Mouse (Mus musculus): ENCODE measurements around the gene Kcnj15. TPM values are rescaled to one million over a fixed set of nuclear protein-coding genes. Genes with fewer than 3 reads are reported as not detected.
A peak's percentile ranks its signal among the peaks of the same experiment; 100 is the strongest.

Gene Kcnj15
- polyA plus RNA-seq, 1 experiment, result 12.5 TPM

GRCm38 (mm10) chr16:95216824-95217223 lies 40.5 kb upstream of the Kcnj15 start:
- no peak for DNase-seq
- WGBS, result 92% methylated on average over 5 of the region's 5 CpGs
- TF ChIP-seq POLR2A (IDR thresholded peaks at IDR 0.05; ENCODE audit: control insufficient read depth, extremely low read depth, insufficient read depth, low read length, poor library complexity) (no peak), CTCF (IDR thresholded peaks at IDR 0.05; ENCODE audit: borderline replicate concordance, control insufficient read depth, extremely low read depth, insufficient read depth, low read length, poor library complexity) (no peak)
- Histone ChIP-seq H3K4me1 (replicated peaks; ENCODE audit: control insufficient read depth, insufficient read depth, low read length) (no peaks in the 10 kb centered on the region; the same call in 1 of the 2 replicates), H3K36me3 (ENCODE audit: control insufficient read depth, insufficient read depth, low read length) (no peaks in the 10 kb centered on the region), H3K4me3 (ENCODE audit: control insufficient read depth, insufficient read depth, low read length) (no peak overlapping the region), H3K27me3 (ENCODE audit: control insufficient read depth, insufficient read depth, low read length) (no peaks in the 10 kb centered on the region), H3K27ac (ENCODE audit: control insufficient read depth, insufficient read depth, low read length) (no peak overlapping the region)

GRCm38 (mm10) chr16:95218783-95219182 lies 38.6 kb upstream of the Kcnj15 start:
- Histone ChIP-seq H3K27me3 (ENCODE audit: control insufficient read depth, insufficient read depth, low read length) (no peaks in the 10 kb centered on the region), H3K27ac (ENCODE audit: control insufficient read depth, insufficient read depth, low read length) (no peak overlapping the region), H3K4me3 (ENCODE audit: control insufficient read depth, insufficient read depth, low read length) (no peak overlapping the region), H3K36me3 (ENCODE audit: control insufficient read depth, insufficient read depth, low read length) (no peaks in the 10 kb centered on the region), H3K4me1 (replicated peaks; ENCODE audit: control insufficient read depth, insufficient read depth, low read length) (no peaks in the 10 kb centered on the region; the same call in 1 of the 2 replicates)
- WGBS, result 20% methylated on average over 5 of the region's 5 CpGs
- TF ChIP-seq POLR2A (IDR thresholded peaks at IDR 0.05; ENCODE audit: control insufficient read depth, extremely low read depth, insufficient read depth, low read length, poor library complexity) (no peak), CTCF (IDR thresholded peaks at IDR 0.05; ENCODE audit: borderline replicate concordance, control insufficient read depth, extremely low read depth, insufficient read depth, low read length, poor library complexity) (no peak)
- peak; percentile 6 for DNase-seq

DNA sequence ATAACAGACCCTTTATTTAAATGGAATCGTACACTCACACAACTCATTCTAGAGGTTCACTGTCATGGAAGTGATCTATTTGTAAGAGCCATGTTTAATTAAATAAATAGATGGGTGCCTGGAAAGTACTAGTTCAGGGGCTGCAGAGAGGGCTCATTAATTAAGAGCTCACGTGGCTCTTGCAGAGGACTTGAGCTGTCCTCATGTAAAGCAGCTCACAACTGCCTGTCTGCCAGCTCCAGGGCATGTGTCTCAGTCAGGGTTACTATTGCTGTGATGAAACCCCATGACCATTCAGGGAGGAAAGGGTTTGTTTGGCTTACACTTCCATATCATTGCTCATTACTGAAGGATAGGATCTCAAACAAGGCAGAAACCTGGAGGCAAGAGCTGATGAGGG lies 37.9 kb upstream of the Kcnj15 start:
- Histone ChIP-seq H3K4me1 (replicated peaks; ENCODE audit: control insufficient read depth, insufficient read depth, low read length) (no peaks in the 10 kb centered on the region; the same call in 1 of the 2 replicates), H3K4me3 (ENCODE audit: control insufficient read depth, insufficient read depth, low read length) (no peak overlapping the region), H3K27me3 (ENCODE audit: control insufficient read depth, insufficient read depth, low read length) (no peaks in the 10 kb centered on the region), H3K36me3 (ENCODE audit: control insufficient read depth, insufficient read depth, low read length) (no peaks in the 10 kb centered on the region), H3K27ac (ENCODE audit: control insufficient read depth, insufficient read depth, low read length) (no peak overlapping the region)
- DNase-seq, result no peak
- 96% methylated on average over 2 of the region's 2 CpGs for WGBS
- TF ChIP-seq CTCF (IDR thresholded peaks at IDR 0.05; ENCODE audit: borderline replicate concordance, control insufficient read depth, extremely low read depth, insufficient read depth, low read length, poor library complexity) (no peak), POLR2A (IDR thresholded peaks at IDR 0.05; ENCODE audit: control insufficient read depth, extremely low read depth, insufficient read depth, low read length, poor library complexity) (no peak)

DNA sequence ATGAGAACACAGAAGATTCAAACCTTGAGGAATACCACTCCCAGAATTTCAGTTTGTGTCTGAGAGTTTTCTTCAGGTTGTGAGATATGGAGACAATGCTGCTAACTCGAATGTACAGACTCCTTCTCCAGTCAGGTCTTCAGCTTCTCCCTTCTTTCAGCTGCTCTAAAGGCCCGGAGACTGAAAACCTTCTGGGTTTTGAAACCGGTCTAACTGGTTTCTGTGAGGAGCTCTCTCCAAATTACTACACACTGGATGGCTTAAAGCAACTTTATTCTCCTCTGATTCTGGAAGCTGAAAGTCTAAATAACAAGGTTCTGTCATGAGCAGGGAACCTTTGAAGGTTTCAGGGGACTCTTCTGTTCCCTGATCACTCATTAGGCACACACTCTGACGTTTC lies 36.3 kb upstream of the Kcnj15 start:
- no peaks in the 10 kb centered on the region; the same call in 1 of the 2 replicates for H3K4me1 ChIP-seq (replicated peaks; ENCODE audit: control insufficient read depth, insufficient read depth, low read length)
- H3K4me3 ChIP-seq (ENCODE audit: control insufficient read depth, insufficient read depth, low read length), result no peak overlapping the region
- 90% methylated on average over 4 of the region's 4 CpGs for WGBS
- no peak overlapping the region for H3K27ac ChIP-seq (ENCODE audit: control insufficient read depth, insufficient read depth, low read length)
- H3K27me3 ChIP-seq (ENCODE audit: control insufficient read depth, insufficient read depth, low read length), result no peaks in the 10 kb centered on the region
- DNase-seq, result no peak
- TF ChIP-seq CTCF (IDR thresholded peaks at IDR 0.05; ENCODE audit: borderline replicate concordance, control insufficient read depth, extremely low read depth, insufficient read depth, low read length, poor library complexity), result no peak
- TF ChIP-seq POLR2A (IDR thresholded peaks at IDR 0.05; ENCODE audit: control insufficient read depth, extremely low read depth, insufficient read depth, low read length, poor library complexity), result no peak
- H3K36me3 ChIP-seq (ENCODE audit: control insufficient read depth, insufficient read depth, low read length), result no peaks in the 10 kb centered on the region

DNA sequence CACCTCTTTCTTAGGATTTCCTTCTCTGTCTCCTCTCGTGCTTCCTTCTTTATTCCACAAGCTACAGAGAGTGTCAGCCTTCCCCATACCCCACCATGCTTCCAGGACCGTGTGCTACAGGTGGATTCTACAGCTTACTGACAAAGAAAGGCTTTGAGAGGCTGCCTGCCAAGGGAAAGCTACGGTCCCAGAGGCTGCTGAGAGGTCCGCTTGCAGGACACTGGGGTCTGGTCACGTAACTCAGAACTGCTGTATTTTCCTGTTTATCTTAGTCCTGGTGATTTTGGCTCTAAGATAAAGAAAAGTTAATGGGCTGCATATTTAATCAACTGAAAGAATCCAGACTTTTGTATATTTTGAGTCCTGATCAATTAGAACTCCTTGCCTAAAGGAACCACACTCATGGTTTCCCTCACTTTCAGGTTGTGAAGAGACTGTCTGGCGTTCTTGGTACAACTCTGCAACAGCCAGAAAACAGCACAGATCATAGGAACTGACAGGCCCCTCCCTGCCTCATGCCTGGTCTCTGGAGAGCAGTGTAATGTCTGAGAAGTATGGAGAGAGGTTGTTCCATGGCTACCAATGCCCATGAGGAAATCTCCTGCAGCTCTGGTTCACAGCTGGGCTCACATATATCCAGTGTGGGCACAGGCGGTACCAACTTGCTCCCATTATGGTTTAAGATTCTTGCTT lies 35.2 kb upstream of the Kcnj15 start:
- Histone ChIP-seq H3K4me1 (replicated peaks; ENCODE audit: control insufficient read depth, insufficient read depth, low read length) (no peaks in the 10 kb centered on the region; the same call in 1 of the 2 replicates), H3K27me3 (ENCODE audit: control insufficient read depth, insufficient read depth, low read length) (no peaks in the 10 kb centered on the region), H3K36me3 (ENCODE audit: control insufficient read depth, insufficient read depth, low read length) (no peaks in the 10 kb centered on the region), H3K4me3 (ENCODE audit: control insufficient read depth, insufficient read depth, low read length) (no peak overlapping the region), H3K27ac (ENCODE audit: control insufficient read depth, insufficient read depth, low read length) (no peak overlapping the region)
- no peak for DNase-seq
- 90% methylated on average over 7 of the region's 7 CpGs for WGBS
- no peak for TF ChIP-seq POLR2A (IDR thresholded peaks at IDR 0.05; ENCODE audit: control insufficient read depth, extremely low read depth, insufficient read depth, low read length, poor library complexity)
- no peak for TF ChIP-seq CTCF (IDR thresholded peaks at IDR 0.05; ENCODE audit: borderline replicate concordance, control insufficient read depth, extremely low read depth, insufficient read depth, low read length, poor library complexity)

DNA sequence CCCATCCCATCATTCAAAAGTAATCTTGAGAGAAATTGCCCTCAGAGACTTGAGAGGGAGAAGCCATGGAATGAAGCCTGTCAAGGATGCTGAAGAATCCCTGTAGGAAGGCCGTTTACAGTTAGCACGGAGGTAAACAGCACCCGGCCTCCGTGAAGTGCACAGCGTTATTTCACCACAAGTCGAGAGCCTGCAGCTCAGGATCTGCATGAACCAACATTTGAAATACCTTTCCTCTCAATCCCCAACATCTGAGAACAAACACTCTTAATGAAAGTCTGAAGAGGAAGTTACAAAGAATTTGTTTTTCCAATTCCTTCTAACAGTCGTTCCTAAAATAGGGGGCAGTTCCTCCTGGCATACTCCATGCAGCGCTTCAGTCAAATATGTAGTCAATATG lies 33.9 kb upstream of the Kcnj15 start:
- WGBS, result 61% methylated on average over 8 of the region's 8 CpGs
- TF ChIP-seq POLR2A (IDR thresholded peaks at IDR 0.05; ENCODE audit: control insufficient read depth, extremely low read depth, insufficient read depth, low read length, poor library complexity) (no peak), CTCF (IDR thresholded peaks at IDR 0.05; ENCODE audit: borderline replicate concordance, control insufficient read depth, extremely low read depth, insufficient read depth, low read length, poor library complexity) (no peak)
- Histone ChIP-seq H3K4me1 (replicated peaks; ENCODE audit: control insufficient read depth, insufficient read depth, low read length) (no peaks in the 10 kb centered on the region; the same call in 1 of the 2 replicates), H3K36me3 (ENCODE audit: control insufficient read depth, insufficient read depth, low read length) (no peaks in the 10 kb centered on the region), H3K27ac (ENCODE audit: control insufficient read depth, insufficient read depth, low read length) (no peak overlapping the region), H3K4me3 (ENCODE audit: control insufficient read depth, insufficient read depth, low read length) (no peak overlapping the region), H3K27me3 (ENCODE audit: control insufficient read depth, insufficient read depth, low read length) (no peaks in the 10 kb centered on the region)
- DNase-seq, result no peak

Measured in thymus, adult 2 months (tissue).